Mouse (Mus musculus): ENCODE measurements around the gene Klhl31.

DNA sequence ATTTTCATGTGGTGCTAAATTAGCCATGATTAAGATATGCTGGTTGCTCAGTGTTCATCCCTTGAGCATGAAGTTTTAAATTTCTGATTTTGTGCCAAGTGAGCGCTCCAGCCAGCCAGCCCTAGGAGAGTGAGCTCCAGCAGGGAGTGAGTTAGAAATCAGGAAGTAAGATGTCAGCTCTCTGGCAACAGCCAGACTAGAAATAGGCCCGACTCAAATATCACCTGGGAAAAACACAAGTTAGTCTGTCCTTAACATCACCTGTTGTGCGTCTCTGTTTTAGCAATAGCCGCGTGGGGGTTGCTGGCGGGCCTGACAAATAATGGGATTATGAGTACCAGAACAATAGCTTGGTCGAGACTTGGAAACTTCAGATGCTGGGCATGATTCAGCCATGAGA, 56.4 kb downstream of the Klhl31 start:
- TF ChIP-seq CTCF (IDR thresholded peaks at IDR 0.05; ENCODE audit: extremely low read depth, insufficient read depth, low read length): no peak
- TF ChIP-seq POLR2A (IDR thresholded peaks at IDR 0.05; ENCODE audit: extremely low read depth, insufficient read depth, low read length): no peak

Measured in cortical plate, adult 2 months (tissue).